Mouse (Mus musculus) olfactory bulb, adult 2 months (tissue): ENCODE results near the gene Klhl3. TPM values are rescaled to one million over a fixed set of nuclear protein-coding genes. Genes with fewer than 3 reads are reported as not detected.

Source experiments
- H3K27ac ChIP-seq: fragments of 200-500 bp; 2 replicates; pipeline ENCODE4 v1.5.1; 2012; ENCODE audit warnings: low read depth, low read length; ENCODE audit not compliant: insufficient read depth
- H3K4me1 ChIP-seq: fragments of 200-500 bp; 2 replicates; pipeline ENCODE4 v1.6.1; 2012; ENCODE audit warnings: low read length; ENCODE audit not compliant: control insufficient read depth, insufficient read depth
- H3K4me3 ChIP-seq: fragments of 200-500 bp; 2 replicates; pipeline ENCODE4 v1.5.1; 2012; ENCODE audit warnings: mild to moderate bottlenecking, low read depth, low read length, moderate library complexity; ENCODE audit not compliant: insufficient read depth
- CTCF ChIP-seq: fragments of 200-500 bp; IDR thresholded peaks from 2 replicates; pipeline ENCODE4 v1.5.1; 2012; ENCODE audit warnings: low read depth, mild to moderate bottlenecking, low read length, moderate library complexity; ENCODE audit not compliant: insufficient read depth
- POLR2A ChIP-seq: fragments of 200-500 bp; IDR thresholded peaks from 2 replicates; pipeline ENCODE4 v1.6.1; 2012; ENCODE audit warnings: mild to moderate bottlenecking, low read depth, low read length, moderate library complexity; ENCODE audit not compliant: insufficient read depth
- WGBS: fragments of 180-500 bp; shearing (Covaris S2); methylation state at CpG from one replicate; pipeline ENCODE4 v1.1.7; 2018; 5-methylcytosine and 5-hydroxymethylcytosine counted together
- polyA plus RNA-seq: library from polyadenylated mRNA; stranded (reverse); fragments of >200 nt; gene quantifications from 2 replicates; pipeline ENCODE4 v1.2.4, GENCODE M21; 2012; ENCODE audit warnings: low replicate concordance; ENCODE audit not compliant: missing spikeins, insufficient read depth, insufficient read length

The Klhl3 gene
- polyA plus RNA-seq, 1 experiment, result not detected

DNA sequence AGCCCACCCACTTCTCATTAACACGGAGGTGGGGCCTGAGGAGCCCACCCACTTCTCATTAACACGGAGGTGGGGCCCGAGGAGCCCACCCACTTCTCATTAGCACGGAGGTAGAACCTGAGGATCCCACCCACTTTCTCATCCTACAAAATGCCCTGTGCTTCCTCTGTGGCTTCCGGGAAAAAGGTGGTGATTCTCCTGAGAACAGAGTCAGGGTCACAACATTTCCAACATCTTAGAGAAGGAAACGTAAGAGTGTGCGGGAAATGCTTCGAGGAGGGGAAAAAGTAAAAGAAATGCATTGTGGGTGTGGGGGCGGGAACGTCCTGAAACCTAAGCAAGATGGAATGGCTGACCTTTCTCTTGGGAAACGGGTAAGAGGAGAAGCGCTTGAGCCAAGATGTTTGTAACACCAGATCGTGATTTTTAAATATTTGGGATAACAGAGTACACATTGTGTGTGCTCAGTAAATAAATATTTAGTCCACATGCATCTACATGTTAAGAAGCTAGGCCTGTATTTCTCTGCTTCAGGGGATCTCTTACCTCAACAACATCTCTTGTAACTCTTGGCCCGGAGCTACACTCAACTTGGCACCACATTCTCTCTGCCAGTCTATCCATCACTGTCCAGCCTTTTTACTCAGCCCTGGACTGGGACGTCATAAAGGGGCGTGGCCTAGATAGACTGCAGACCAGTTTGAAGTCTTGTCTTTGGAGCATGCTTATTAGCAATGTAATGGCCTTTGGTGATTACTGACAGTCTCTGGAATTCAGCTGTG is 105.9 kb downstream of the Klhl3 start:
- WGBS, result 65% methylated on average over 16 of the region's 16 CpGs
- H3K4me3 ChIP-seq, result no peak overlapping the region
- peaks cover under 1% of the 10 kb centered on the region; the same call in 1 of the 2 replicates for H3K4me1 ChIP-seq
- H3K27ac ChIP-seq, result no peak overlapping the region
- TF ChIP-seq POLR2A, result no peak

DNA sequence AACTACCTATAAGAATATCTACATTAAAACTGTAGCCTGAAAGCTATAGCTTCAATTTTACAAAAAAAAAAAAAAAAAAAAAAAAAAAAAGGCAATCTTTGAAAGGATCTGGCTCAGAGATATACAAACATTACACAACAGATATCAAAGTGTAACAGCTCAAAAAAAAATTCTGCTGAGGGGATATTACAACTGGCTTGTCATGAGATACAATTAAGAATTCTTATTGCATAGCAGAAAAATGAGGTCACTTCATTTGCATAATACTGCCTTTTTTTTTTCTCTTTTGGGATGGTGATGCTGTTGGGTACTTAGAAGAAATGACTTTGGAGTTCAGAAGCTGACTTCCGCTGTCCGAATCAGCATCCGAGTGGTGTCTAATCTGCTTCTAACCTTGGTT is 111.6 kb downstream of the Klhl3 start:
- Histone ChIP-seq H3K4me3 (no peak overlapping the region), H3K27ac (no peak overlapping the region), H3K4me1 (peaks cover 4% of the 10 kb centered on the region; the same call in 1 of the 2 replicates)
- TF ChIP-seq CTCF, result no peak
- TF ChIP-seq POLR2A, result no peak
- WGBS, result 92% methylated on average over 3 of the region's 3 CpGs

DNA sequence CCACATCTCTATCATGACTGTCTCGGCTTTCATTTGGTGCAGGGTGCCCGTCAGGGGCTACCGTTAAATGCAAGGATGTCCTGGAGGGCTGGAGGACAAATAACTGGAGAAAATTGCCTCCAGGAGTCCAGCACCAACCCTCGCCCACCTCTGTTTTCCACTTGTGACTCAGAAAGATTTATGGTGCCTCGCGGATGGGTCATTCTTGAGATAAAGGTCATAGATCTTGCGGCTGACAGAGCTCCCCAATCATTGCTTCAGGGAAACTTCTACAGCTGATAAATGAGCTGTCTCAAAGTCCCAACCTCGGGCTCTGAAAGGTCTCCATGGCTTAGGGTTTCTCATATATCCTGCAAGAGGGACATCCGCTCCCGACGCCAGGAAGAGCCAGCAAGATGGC is 116.9 kb downstream of the Klhl3 start:
- TF ChIP-seq POLR2A (no peak), CTCF (no peak)
- no peaks in the 10 kb centered on the region for H3K4me1 ChIP-seq
- no peak overlapping the region for H3K4me3 ChIP-seq
- H3K27ac ChIP-seq, result no peak overlapping the region
- WGBS, result 93% methylated on average over 11 of the region's 11 CpGs

DNA sequence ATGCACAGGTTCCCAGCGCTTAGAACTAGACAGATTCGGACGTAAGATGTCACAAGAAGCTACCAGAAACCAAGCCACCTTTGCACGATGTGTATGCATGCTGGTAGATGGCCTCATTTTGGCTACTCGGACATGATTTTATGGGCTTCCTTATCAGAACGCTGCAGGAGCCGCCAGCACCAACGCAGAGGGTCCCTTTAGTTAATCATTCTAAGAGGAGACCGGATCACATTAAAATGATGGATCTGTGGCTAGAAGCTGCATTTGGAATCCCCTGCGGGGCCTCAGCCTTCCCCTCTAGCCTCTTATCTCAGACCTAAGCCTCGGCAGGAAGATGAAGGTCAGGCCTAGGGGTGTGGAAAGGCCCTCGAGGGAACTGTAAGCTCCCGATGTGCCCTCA is 117.5 kb downstream of the Klhl3 start:
- H3K4me1 ChIP-seq, result no peaks in the 10 kb centered on the region
- 90% methylated on average over 13 of the region's 13 CpGs for WGBS
- no peak overlapping the region for H3K4me3 ChIP-seq
- no peak overlapping the region for H3K27ac ChIP-seq
- no peak for TF ChIP-seq POLR2A
- TF ChIP-seq CTCF, result no peak

DNA sequence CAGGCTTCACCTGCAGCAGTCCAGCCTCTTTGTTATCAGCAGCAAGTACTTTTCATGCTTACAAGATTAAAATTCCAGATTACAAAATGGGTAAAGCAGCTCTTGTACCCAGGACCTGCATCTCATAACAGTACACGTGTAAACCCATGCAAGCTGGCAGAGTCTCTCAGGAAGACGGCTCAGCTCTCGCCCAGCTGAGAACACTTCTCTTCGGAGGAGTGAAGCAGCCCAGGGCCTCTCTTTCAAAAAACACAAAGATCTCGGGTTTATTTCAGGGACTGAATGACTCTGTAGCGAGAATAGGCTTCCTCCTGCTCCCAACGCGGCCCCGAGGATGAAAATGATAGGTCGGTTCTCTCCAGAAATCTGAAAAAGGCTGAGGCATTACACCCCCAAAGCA is 128.8 kb downstream of the Klhl3 start:
- no peak for TF ChIP-seq POLR2A
- no peak for TF ChIP-seq CTCF
- Histone ChIP-seq H3K4me3 (no peak overlapping the region), H3K27ac (no peak overlapping the region), H3K4me1 (peaks cover 6% of the 10 kb centered on the region)
- 43% methylated on average over 10 of the region's 10 CpGs for WGBS

DNA sequence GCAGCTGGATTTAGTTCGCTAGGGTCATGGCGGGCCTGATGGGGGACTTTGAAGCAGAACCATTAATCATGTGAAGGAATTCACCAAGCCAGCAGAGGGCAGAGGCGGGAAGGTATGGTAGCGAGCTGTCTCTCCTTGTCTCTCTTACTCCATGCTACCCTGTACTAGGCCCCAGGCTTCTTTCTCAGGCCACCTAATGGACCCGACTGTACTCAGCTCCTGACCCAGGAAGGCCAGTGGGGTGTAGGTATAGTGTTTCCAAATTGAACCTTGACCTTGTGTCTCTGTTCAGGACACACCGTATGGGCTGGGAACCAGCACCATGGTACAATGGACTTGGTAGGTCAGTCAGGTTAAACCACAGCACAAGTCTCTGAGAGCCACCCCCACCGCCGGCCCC is 129.2 kb downstream of the Klhl3 start:
- 81% methylated on average over 8 of the region's 8 CpGs for WGBS
- TF ChIP-seq POLR2A (no peak), CTCF (no peak)
- H3K27ac ChIP-seq, result no peak overlapping the region
- no peak overlapping the region for H3K4me3 ChIP-seq
- peaks cover 6% of the 10 kb centered on the region for H3K4me1 ChIP-seq

DNA sequence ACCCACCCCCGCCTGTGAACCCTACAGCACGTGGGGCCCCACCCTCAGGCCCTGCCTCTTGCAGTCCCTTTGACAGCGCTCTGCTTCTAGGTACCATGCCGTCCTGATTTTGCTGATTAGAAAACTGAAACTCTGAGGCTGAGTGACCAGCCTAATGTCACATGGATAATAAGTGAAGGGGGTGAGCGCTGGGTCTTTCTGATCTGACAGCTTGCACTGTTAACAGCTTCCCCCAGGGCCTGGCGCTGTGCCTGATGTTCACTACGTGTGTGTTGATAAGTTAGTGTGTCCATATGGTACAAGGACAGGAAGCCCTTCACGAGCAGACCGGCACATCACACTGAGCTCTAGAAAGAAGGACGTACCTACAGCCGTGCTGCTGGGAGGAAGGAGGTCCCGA is 130.1 kb downstream of the Klhl3 start:
- H3K4me1 ChIP-seq, result peaks cover 6% of the 10 kb centered on the region
- 74% methylated on average over 12 of the region's 12 CpGs for WGBS

DNA sequence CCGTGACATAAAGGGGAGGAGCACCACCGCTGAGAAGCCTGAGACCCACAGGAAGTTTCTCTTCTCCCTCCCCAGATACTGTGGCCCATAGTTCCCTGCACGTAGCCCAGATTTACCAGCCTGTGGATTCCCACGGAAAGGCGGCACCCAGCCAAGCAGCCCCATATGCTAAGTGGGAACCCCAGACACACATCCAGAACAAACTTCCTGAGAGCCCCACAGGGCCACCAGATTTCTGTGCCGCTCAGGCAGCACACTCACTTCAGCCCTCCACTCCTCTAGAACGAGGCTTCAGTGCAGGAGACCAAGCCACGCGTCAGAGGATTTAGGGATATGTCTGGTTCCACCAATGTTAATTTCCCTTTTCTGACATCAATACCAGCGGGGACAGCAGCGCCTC is 130.5 kb downstream of the Klhl3 start:
- 83% methylated on average over 11 of the region's 11 CpGs for WGBS
- Histone ChIP-seq H3K4me1 (peaks cover 6% of the 10 kb centered on the region), H3K27ac (no peak overlapping the region), H3K4me3 (no peak overlapping the region)
- TF ChIP-seq POLR2A, result no peak
- TF ChIP-seq CTCF, result no peak

More for the DNA sequence above, 130.1 kb downstream of the Klhl3 start:
- no peak overlapping the region for H3K4me3 ChIP-seq
- no peak for TF ChIP-seq CTCF
- no peak for TF ChIP-seq POLR2A
- H3K27ac ChIP-seq, result no peak overlapping the region

DNA sequence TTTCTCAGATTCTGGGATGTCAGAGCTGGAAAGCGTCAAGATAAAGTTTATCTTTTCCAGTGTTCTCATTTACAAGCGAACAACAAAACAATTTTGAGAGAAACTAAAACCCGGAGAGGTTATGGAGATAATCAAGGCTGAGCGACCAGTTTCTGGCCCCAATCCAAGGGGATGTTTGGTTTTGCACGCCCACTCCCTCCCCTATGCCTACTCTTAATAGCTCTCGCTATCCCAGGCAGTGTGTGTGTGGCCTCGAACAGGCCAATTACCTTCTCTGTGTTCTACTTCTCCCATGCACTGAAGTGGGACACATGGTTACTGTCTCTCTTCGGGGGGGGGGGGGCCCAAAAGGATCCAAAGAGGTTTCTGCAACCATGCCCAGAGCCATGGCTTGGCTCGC is 132.7 kb downstream of the Klhl3 start:
- TF ChIP-seq POLR2A (no peak), CTCF (no peak)
- WGBS, result 45% methylated on average over 9 of the region's 9 CpGs
- Histone ChIP-seq H3K4me3 (no peak overlapping the region), H3K4me1 (peaks cover 6% of the 10 kb centered on the region), H3K27ac (no peak overlapping the region)

DNA sequence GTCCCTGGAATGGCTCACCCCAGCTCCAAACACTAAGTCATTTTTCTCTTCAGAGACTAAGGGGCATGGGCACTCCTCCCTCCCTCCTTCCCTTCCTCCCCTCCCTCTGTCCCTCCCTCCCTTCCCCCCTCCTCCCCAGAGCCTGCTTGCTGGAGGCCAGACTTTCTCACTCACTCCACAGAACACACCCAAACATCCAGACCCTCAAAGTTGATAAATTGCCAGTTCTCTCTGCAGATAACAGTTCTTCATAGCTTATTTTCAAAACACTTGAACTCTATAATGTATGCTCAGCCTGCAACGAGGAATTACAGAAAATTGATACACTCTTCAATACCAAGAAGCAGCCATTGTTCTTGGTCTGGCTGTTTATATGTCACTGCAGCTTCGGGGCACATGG is 133.3 kb downstream of the Klhl3 start:
- Histone ChIP-seq H3K4me1 (peaks cover 6% of the 10 kb centered on the region), H3K4me3 (no peak overlapping the region), H3K27ac (no peak overlapping the region)
- TF ChIP-seq POLR2A, result no peak
- no peak for TF ChIP-seq CTCF
- 37% methylated on average over 2 of the region's 2 CpGs for WGBS
